Mouse (Mus musculus) right cerebral cortex, postnatal 25 days (tissue): Measurements from ENCODE around the gene H2-Aa.

ENCODE experiments used
- DNase-seq: peaks from one replicate; pipeline ENCODE4 v3.0.0; 2022

The H2-Aa gene

DNA sequence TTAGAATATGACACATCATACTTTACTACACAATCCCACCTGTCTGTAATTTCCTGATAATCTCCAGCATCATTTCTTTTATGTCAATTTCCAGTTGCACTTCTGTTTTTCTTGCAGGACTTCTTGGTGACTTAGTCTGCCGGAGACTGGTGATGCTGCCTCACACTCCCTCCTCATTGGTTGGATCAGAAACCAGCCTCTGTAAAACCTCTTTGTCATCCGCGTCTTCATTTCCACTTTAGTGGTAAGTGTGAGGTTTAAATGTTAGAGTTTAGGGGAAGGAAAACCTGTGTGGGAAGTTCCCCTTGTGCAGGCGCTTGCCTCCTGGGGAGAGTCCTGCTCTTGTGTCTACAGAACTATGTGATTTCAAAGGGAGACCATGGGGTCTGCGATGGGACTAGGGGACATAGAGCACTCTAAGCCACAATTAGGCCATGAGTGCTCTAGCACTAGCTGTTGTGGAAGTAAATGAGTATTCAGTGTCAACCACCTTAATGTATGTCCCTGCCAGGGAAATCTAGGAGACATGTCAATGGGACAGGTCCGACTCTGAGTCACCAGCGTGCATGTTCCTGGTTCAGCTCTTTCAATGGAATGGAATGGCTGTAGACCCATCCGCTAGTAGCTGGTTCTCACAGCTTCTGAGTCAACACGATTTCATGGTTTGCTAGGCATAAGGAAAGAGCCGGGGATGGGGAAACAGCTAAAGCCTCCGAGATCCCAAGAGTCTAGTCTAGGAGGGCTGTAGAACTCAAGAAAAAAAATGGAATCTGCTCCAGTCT, 29.8 kb downstream of the H2-Aa start, which contains the start of gene H2-Ab1:
Gene H2-Ab1 (plus strand): TSS at position 96 of the 782 bp plus-strand sequence.
- DNase-seq: peak; percentile 74

DNA sequence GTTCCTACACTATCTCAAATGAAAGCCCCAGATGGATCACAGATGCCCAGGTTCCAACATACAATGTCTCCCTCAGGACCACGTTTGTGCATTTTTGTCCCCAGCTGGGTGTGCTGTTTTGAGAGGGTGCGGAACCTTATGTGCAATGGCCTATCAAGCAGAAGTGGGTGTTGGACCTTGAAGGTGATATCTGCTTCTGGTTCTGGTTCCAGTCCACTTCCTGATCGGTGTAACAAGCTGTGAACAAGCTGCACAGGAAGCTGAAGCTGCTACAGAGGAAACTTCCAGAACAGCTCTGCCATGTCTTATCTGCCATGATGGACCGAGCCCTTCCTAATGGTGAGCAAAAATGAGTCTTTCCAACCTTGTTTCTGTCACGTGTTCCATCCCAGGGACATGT, 31.1 kb downstream of the H2-Aa start:
- DNase-seq: no peak

DNA sequence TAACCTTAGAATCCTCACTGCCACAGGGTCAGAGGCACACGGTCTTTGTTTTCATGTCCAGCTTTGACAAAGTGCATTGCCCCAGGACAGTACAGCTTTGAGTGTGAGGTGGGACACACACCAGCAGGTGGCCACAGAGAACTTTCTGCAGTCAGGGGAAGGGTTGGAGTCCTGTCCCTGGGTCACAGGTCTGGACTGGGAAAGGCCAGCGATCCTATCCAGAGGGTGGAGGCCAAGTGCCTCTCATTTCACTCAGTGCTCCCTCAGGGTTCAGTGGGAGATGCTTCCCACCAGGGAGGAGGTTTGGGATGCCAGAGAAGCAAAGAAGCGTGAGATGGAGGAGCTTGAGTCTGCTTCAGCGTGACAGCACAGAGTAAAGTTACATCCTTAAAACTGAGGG, 36.0 kb downstream of the H2-Aa start:
- DNase-seq: no peak

DNA sequence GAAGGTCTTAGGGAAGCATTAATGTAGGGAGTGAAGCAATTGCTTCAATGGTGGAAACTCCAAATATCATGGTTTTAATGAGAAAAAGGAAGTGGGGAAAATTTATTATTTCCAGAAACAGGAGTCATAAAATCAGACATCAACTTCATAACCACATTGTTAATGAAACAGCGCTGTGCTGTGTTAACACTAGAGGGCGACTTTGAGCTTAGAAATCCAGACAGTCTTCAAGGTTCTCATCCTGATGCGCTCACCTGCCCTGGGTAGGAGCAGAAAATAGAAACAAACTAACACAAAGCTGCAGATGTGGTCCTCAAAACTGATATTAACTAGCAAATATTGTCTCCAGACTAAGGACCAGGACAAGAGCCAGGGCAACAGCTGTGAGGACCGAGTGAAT, 37.7 kb downstream of the H2-Aa start:
- no peak for DNase-seq

DNA sequence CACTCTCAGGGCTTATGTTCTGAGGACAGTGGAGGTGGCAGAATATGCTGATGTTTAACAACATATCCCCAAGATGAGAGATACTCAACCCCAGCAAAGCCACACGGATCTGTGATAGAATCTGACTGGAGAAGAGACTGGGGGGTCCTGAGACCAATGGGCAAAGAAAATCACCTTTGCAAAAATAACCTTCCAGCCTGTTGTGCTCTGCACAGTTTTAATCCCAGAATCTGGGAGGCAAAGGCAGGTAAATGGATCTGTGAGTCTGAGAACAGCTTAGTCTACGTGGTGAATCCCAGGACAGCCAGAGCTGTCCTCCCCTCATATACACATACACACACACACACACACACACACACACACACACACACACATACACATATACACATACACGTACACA, 38.3 kb downstream of the H2-Aa start:
- DNase-seq: no peak

DNA sequence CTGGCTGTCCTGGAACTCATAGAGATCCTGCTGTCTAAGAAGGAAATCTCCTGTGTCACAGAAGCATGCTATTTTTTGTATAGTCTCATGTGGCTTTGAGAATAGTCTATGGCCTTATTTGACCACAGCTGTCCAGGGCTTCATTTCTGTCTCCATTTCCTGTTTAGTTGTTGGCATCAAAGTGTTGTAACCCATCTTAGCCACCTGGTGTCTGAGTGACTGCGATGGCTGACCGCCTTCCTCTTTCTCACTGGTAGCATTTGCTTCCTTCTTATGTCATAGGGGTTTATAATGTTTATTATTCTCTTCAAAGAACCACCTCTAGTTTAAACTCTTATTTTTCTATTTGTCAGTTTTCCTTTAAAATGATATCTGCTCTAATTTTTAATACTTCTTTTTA, 38.9 kb downstream of the H2-Aa start:
- DNase-seq: no peak

DNA sequence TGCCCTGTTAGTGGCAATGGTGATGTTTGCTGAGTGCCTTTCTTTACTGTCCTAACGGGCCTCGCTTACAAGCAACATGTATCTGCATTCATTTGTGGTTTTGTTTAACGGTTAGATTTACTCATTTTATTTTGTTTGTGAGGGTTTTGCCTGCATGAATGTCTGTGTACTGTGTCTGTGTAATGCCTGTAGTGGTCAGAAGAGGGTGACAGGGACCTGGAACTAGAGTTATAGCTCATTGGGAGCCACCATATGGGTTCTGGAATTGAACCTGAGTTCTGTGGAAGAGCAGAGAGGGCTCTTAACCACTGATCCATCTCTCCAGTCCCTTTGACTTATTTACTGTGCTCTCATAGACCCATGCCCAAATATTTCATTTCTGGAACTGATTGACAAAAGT, 40.6 kb downstream of the H2-Aa start:
- DNase-seq: no peak

DNA sequence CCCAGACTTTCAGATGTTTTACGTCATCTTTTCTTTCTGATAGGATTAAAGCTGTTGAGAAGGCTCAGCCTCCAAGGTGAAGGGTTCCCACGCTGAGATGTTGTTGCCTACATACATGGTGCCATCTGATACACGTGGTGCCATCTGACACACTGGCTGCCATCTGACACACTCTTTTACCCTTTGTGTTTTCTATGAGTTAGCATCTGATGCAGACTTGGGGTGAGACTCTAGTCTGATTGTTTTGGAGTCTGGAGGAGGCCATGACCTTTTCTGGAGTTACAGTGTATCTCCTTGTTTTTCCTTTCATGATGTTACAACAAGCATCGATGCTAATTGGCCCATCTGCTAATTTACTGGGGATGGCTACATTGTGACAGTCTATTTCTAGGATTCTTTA, 43.0 kb downstream of the H2-Aa start:
- no peak for DNase-seq

DNA sequence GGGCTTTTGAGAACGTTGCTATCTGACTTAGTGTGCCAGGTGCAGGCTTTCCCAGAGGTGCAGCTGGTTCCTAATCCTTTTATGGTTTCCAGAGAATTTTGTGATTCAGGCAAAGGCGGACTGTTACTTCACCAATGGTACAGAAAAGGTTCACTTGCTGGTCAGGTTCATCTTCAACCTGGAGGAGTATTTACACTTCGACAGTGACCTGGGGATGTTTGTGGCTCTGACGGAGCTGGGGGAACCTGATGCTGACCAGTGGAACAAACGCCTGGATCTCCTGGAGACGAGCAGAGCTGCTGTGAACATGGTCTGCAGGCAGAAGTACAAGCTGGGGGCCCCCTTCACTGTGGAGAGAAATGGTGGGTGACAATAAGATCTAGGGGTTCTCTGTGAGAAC, 46.7 kb downstream of the H2-Aa start:
- DNase-seq: no peak

DNA sequence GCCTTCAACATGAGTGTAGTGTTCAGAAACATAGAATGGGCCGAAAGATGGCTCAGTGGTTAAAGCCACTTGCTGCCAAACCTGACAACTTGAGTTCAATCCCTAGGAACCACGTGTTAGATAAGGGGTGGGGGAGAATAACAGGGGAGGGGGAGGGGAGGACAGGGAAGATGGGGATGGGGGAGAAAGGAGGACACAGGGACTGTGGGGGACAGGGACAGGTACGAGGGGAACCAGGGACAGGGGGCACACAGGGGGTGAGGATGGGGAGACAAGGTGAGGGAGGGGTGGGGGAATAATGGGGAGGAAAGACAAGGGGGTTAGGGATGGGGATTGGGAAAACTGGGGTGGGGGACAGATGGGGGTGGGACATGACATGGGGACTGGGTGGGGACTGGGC, 47.3 kb downstream of the H2-Aa start:
- DNase-seq: no peak

DNA sequence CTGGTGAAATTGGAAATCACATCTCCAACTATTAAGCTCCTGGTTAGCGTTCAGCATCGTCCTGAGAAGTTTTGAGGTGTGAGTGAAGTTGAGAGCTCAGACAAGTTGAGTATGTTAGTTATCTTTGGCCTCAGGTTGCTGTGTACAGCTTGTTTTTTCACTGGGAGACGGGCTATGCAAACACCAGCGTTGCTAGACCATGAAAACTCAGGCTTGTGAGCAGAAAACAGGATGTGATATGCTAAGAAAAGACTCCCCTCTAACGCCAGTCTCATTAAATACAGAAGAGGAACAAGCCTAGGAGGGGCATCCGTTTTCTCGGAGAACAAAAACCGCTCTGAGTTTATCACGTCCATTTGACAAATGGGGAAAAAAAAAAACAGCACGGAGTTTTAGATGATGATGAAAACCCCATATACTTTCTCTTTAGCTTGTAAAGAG, 48.0 kb downstream of the H2-Aa start:
- no peak for DNase-seq

DNA sequence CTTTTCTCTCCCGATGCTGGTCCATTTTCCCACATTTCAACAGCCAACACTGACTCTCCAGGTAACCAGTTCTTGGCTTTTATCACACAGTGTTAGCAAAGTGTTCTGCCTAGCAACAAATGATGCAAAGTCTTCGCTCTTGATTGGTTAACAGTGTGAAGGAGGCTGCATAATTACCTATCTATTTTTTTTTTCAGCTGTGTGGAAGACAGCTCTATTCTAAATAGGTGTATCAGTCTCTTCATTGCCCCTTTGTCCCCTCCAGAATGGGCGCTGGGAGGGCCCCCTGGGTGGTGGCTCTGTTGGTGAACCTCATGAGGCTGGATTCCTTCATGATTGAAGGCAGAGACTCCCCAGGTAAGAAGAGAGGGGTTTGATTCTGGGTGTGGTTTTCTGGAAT, 48.9 kb downstream of the H2-Aa start, which contains the start of gene H2-Ob:
Gene H2-Ob (plus strand): TSS at position 198 of the 400 bp plus-strand sequence.
- no peak for DNase-seq

DNA sequence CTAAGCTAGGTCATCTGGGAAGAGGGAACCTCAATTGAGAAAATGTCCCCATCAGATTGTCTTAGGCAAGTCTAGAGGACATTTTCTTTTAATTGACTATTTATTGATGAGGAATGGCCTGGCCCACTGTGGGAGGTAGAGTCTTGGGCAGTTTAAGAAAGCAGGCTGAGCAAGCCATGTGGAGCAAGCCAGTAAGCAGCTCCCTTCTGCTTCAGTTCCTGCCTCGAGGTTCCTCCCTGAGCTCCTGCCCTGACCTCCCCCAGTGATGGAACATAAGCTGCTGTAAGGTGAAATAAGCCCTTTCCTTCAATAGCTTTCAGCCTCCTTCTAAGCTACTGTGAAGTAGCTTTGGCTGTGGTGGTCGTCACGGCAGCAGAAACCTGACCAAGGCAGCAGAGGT, 49.9 kb downstream of the H2-Aa start:
- DNase-seq: no peak

DNA sequence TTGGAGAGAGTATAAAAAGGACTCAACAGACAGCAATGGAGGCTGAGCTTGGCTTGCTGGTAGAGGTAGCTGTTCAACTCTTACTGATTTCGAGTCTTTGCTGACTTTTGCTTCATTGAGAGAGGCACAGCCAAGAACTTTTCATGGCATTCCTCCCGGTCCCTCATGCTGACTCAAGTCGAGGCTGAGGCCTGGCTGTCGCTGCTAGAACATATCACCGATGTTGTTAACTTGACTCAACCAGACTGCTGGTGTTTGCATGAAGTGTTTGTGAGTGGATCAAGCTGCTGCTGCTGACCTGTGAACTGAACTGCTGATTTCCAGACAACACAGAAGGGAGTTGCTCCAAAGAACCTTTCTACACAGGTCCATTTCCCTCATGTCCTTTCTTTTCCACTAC, 50.9 kb downstream of the H2-Aa start:
- DNase-seq: no peak

DNA sequence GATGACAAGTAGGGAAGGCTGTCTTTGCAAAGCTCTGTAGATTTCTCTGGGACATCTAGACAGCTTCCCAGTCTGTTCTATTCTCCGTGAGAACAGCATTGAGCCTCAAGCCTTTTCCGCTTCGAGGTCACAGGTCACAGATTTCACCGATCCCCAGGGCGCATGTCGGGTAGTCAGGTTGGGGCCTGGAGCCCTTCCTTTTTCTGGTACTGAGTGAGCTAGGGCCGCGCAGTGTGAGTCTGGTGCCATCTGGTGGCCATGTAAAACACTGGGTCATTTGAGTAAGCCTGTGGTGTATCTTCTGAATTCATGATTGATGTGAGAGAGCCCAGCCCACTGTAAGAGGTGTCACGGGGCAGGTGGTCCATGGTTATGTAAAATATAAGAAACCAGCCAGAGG, 52.7 kb downstream of the H2-Aa start:
- DNase-seq: peak; percentile 52
